Mouse (Mus musculus): ENCODE measurements around the gene Pou3f1. TPM values are rescaled to one million over a fixed set of nuclear protein-coding genes. Genes with fewer than 3 reads are reported as not detected.

The Pou3f1 gene
- polyA plus RNA-seq, 1 experiment from 2014 or later: 0.10 TPM

GRCm38 (mm10) chr4:124659251-124660217 is 2.9 kb downstream of the Pou3f1 start:
- Histone ChIP-seq H3K9me3 (ENCODE audit: low read length) (no peaks in the 10 kb centered on the region), H3K9ac (replicated peaks; ENCODE audit: low read depth) (no peak overlapping the region), H3K4me2 (replicated peaks; ENCODE audit: low read depth, low read length) (peak overlapping the region; percentile 14; the same call in 1 of the 2 replicates), H3K27ac (ENCODE audit: low read length) (no peak overlapping the region), H3K4me3 (ENCODE audit: low read depth, low read length) (peak overlapping the region; percentile 16; the same call in 1 of the 2 replicates), H3K4me1 (ENCODE audit: insufficient read depth, low read depth, low read length) (peaks cover 4% of the 10 kb centered on the region; the same call in 1 of the 2 replicates), H3K36me3 (ENCODE audit: insufficient read depth, low read length) (no peaks in the 10 kb centered on the region), H3K27me3 (replicated peaks; ENCODE audit: insufficient read depth, low read length) (peaks cover 86% of the 10 kb centered on the region)
- ATAC-seq (no peak), DNase-seq (ENCODE audit: low spot score) (no peak)
- WGBS: 3% methylated on average over 66 of the region's 68 CpGs
- TF ChIP-seq EP300 (IDR thresholded peaks at IDR 0.05) (no peak), CTCF (IDR thresholded peaks at IDR 0.05) (no peak)

DNA sequence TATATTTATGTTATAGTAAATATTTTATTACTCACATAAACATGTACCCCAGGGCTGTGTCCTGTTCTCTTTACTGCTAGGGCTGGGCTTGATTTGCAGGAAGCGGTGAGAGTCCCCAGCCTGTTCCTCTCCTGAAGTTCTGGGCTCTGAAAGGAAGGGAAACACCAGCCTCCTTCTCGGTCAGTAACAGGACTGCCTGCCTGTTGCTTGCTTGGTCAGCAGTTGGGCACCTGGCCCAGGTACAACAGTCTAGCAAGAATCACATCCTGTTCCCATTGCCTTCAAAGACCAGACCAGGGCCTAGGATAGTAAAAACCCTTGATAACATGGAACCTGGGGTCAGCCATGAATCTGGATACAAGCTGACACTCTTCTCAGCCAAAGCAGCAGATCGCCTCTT is 4.0 kb downstream of the Pou3f1 start:
- ATAC-seq (no peak), DNase-seq (ENCODE audit: low spot score) (no peak)
- H3K27me3 ChIP-seq (replicated peaks; ENCODE audit: insufficient read depth, low read length): peaks cover 80% of the 10 kb centered on the region
- no peaks in the 10 kb centered on the region for H3K9me3 ChIP-seq (ENCODE audit: low read length)
- no peak overlapping the region for H3K9ac ChIP-seq (replicated peaks; ENCODE audit: low read depth)
- H3K4me1 ChIP-seq (ENCODE audit: insufficient read depth, low read depth, low read length): peaks cover 4% of the 10 kb centered on the region; the same call in 1 of the 2 replicates
- H3K36me3 ChIP-seq (ENCODE audit: insufficient read depth, low read length): no peaks in the 10 kb centered on the region
- no peak overlapping the region for H3K4me2 ChIP-seq (replicated peaks; ENCODE audit: low read depth, low read length)
- WGBS: 48% methylated on average over 3 of the region's 3 CpGs
- H3K27ac ChIP-seq (ENCODE audit: low read length): no peak overlapping the region
- TF ChIP-seq CTCF (IDR thresholded peaks at IDR 0.05) (no peak), EP300 (IDR thresholded peaks at IDR 0.05) (no peak)
- H3K4me3 ChIP-seq (ENCODE audit: low read depth, low read length): no peak overlapping the region

GRCm38 (mm10) chr4:124663034-124663433 is 6.4 kb downstream of the Pou3f1 start:
- 16% methylated on average over 3 of the region's 3 CpGs for WGBS
- TF ChIP-seq CTCF (IDR thresholded peaks at IDR 0.05) (peak; percentile 64), EP300 (IDR thresholded peaks at IDR 0.05) (no peak)
- H3K4me3 ChIP-seq (ENCODE audit: low read depth, low read length): no peak overlapping the region
- H3K9me3 ChIP-seq (ENCODE audit: low read length): no peaks in the 10 kb centered on the region
- peaks cover 64% of the 10 kb centered on the region for H3K27me3 ChIP-seq (replicated peaks; ENCODE audit: insufficient read depth, low read length)
- no peak overlapping the region for H3K9ac ChIP-seq (replicated peaks; ENCODE audit: low read depth)
- H3K27ac ChIP-seq (ENCODE audit: low read length): no peak overlapping the region
- ATAC-seq (no peak), DNase-seq (ENCODE audit: low spot score) (peak; percentile 44)
- H3K4me2 ChIP-seq (replicated peaks; ENCODE audit: low read depth, low read length): no peak overlapping the region
- H3K4me1 ChIP-seq (ENCODE audit: insufficient read depth, low read depth, low read length): peaks cover 4% of the 10 kb centered on the region; the same call in 1 of the 2 replicates
- no peaks in the 10 kb centered on the region for H3K36me3 ChIP-seq (ENCODE audit: insufficient read depth, low read length)

DNA sequence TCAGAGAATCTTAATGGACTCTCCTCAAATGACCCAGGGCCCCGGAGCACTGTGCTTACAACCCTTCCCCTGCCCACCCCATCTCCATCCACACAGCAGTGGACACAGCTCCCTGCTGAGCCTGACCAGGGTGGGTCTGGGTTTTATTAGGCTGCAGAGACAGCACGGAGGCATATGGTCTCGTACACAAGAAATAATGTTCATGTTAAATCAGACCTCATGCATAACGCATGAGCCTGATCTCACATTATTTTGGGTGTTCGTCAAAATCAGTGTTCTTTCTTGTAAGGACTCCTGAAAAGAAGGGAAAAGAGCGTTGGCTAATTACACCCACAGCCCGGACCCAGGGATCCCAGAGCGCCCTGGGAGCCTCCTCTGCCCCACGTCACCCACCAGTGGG is 7.6 kb downstream of the Pou3f1 start:
- no peaks in the 10 kb centered on the region for H3K9me3 ChIP-seq (ENCODE audit: low read length)
- TF ChIP-seq CTCF (IDR thresholded peaks at IDR 0.05) (no peak), EP300 (IDR thresholded peaks at IDR 0.05) (no peak)
- H3K4me3 ChIP-seq (ENCODE audit: low read depth, low read length): no peak overlapping the region
- no peak overlapping the region for H3K9ac ChIP-seq (replicated peaks; ENCODE audit: low read depth)
- no peak overlapping the region for H3K27ac ChIP-seq (ENCODE audit: low read length)
- H3K36me3 ChIP-seq (ENCODE audit: insufficient read depth, low read length): no peaks in the 10 kb centered on the region
- WGBS: 76% methylated on average over 9 of the region's 9 CpGs
- ATAC-seq: no peak
- H3K4me1 ChIP-seq (ENCODE audit: insufficient read depth, low read depth, low read length): peaks cover 2% of the 10 kb centered on the region; the same call in 1 of the 2 replicates
- peaks cover 54% of the 10 kb centered on the region for H3K27me3 ChIP-seq (replicated peaks; ENCODE audit: insufficient read depth, low read length)
- no peak for DNase-seq (ENCODE audit: low spot score)
- H3K4me2 ChIP-seq (replicated peaks; ENCODE audit: low read depth, low read length): no peak overlapping the region

- TF ChIP-seq EP300 (IDR thresholded peaks at IDR 0.05) (no peak), CTCF (IDR thresholded peaks at IDR 0.05) (no peak)
- peaks cover 50% of the 10 kb centered on the region for H3K27me3 ChIP-seq (replicated peaks; ENCODE audit: insufficient read depth, low read length)
- H3K27ac ChIP-seq (ENCODE audit: low read length): no peak overlapping the region
- H3K36me3 ChIP-seq (ENCODE audit: insufficient read depth, low read length): no peaks in the 10 kb centered on the region
- H3K4me3 ChIP-seq (ENCODE audit: low read depth, low read length): no peak overlapping the region
- DNase-seq (ENCODE audit: low spot score): no peak
- 70% methylated on average over 15 of the region's 15 CpGs for WGBS
- no peak overlapping the region for H3K4me2 ChIP-seq (replicated peaks; ENCODE audit: low read depth, low read length)
- no peaks in the 10 kb centered on the region for H3K4me1 ChIP-seq (ENCODE audit: insufficient read depth, low read depth, low read length)
- ATAC-seq: no peak
- H3K9ac ChIP-seq (replicated peaks; ENCODE audit: low read depth): no peak overlapping the region
- no peaks in the 10 kb centered on the region for H3K9me3 ChIP-seq (ENCODE audit: low read length)
Observed at GRCm38 (mm10) chr4:124664604-124665003, 8.0 kb downstream of the Pou3f1 start.

DNA sequence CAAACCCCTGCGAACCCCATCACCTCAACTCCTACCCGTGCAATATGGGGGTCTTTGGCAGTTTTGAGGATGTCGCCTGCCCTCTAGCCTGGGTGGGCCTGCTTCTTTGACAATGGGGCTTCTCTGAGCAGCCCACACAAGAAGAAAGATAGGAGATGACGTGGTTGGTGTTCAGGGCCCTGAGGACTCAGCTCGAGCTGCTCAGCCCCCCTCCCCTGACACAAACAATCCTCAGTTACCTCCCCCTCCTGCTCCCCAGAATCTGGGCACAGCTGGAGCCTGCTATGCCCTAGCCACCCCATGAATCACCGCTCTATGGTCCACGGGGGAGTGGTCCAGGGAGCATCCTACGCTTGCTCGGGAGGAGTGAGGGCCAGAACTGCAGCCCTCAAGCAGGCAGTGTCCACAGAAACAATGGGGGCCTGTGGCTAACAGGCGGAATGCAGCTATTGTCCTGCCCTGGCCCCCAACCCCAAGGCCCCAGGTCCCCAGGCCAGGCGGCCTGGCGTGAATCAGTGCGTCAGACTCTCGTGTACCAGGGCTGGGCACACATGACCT is 10.9 kb downstream of the Pou3f1 start:
- DNase-seq (ENCODE audit: low spot score) (no peak), ATAC-seq (no peak)
- no peak overlapping the region for H3K9ac ChIP-seq (replicated peaks; ENCODE audit: low read depth)
- H3K4me1 ChIP-seq (ENCODE audit: insufficient read depth, low read depth, low read length): no peaks in the 10 kb centered on the region
- no peaks in the 10 kb centered on the region for H3K36me3 ChIP-seq (ENCODE audit: insufficient read depth, low read length)
- H3K27ac ChIP-seq (ENCODE audit: low read length): no peak overlapping the region
- no peak overlapping the region for H3K4me3 ChIP-seq (ENCODE audit: low read depth, low read length)
- 50% methylated on average over 14 of the region's 14 CpGs for whole genome bisulfite sequencing
- H3K4me2 ChIP-seq (replicated peaks; ENCODE audit: low read depth, low read length): no peak overlapping the region
- no peaks in the 10 kb centered on the region for H3K9me3 ChIP-seq (ENCODE audit: low read length)
- TF ChIP-seq EP300 (IDR thresholded peaks at IDR 0.05): no peak
- no peak for TF ChIP-seq CTCF (IDR thresholded peaks at IDR 0.05)
- peaks cover 32% of the 10 kb centered on the region for H3K27me3 ChIP-seq (replicated peaks; ENCODE audit: insufficient read depth, low read length)
